Mouse (Mus musculus) fat pad, adult 2 months (tissue): ENCODE measurements at regions not wholly inside any gene's neighbourhood (a gene's known extent, or its start where the extent isn't known, plus 50 kb on each side); places are given as distances from the start of the nearest gene placed in this dataset.

Experiments
- DNase-seq: peaks from one replicate; pipeline ENCODE4 v3.0.0-alpha.2; 2011; ENCODE audit warnings: low read depth, low spot score; ENCODE audit errors: extremely low read depth

- DNase-seq = no peak
Observed at GRCm38 (mm10) chr6:117771506-117771905, 69.5 kb upstream of the Zfp637 start.

GRCm38 (mm10) chr6:117772396-117772795 is 68.6 kb upstream of the Zfp637 start:
- DNase-seq = no peak

- no peak for DNase-seq
Observed at GRCm38 (mm10) chr6:117775304-117776050, 65.5 kb upstream of the Zfp637 start.

- DNase-seq = no peak
Observed at GRCm38 (mm10) chr6:117778027-117778426, 63.0 kb upstream of the Zfp637 start.

GRCm38 (mm10) chr6:117778481-117778880 is 62.5 kb upstream of the Zfp637 start:
- DNase-seq = no peak

- no peak for DNase-seq
Observed at GRCm38 (mm10) chr6:117779020-117779419, 62.0 kb upstream of the Zfp637 start.

GRCm38 (mm10) chr6:117788580-117789540 is 52.1 kb upstream of the Zfp637 start:
- DNase-seq = no peak

GRCm38 (mm10) chr6:117790581-117790980 is 50.4 kb upstream of the Zfp637 start:
- no peak for DNase-seq
